Mouse (Mus musculus): ENCODE measurements around the gene Fkbp1b.
"Not testable (repeated sequence)": the region's sequence is repeated elsewhere in the genome, so short reads cannot be mapped to it uniquely, and the experiment has no call there.

The Fkbp1b gene

GRCm38 (mm10) chr12:4843741-4844140 lies 2.4 kb upstream of the Fkbp1b start:
- peak; percentile 57 for DNase-seq (ENCODE audit: low read depth, low spot score)

GRCm38 (mm10) chr12:4842890-4843597 lies 1.7 kb upstream of the Fkbp1b start, which contains the start of gene Wdcp:
TSS of gene Wdcp (plus strand) at chr12:4843303.
- DNase-seq (ENCODE audit: low read depth, low spot score): peak; percentile 96

GRCm38 (mm10) chr12:4842456-4842855 lies 1.1 kb upstream of the Fkbp1b start:
- no peak for DNase-seq (ENCODE audit: low read depth, low spot score)

GRCm38 (mm10) chr12:4840741-4841140 lies 650 bp downstream of the Fkbp1b start:
- DNase-seq (ENCODE audit: low read depth, low spot score): no peak

- DNase-seq (ENCODE audit: low read depth, low spot score): no peak
Measured at GRCm38 (mm10) chr12:4840010-4840409, 1.4 kb downstream of the Fkbp1b start.

GRCm38 (mm10) chr12:4836959-4837358 lies 4.4 kb downstream of the Fkbp1b start:
- no peak for DNase-seq (ENCODE audit: low read depth, low spot score)

- peak; percentile 36 for DNase-seq (ENCODE audit: low read depth, low spot score)
Measured at GRCm38 (mm10) chr12:4827256-4827655, 14.1 kb downstream of the Fkbp1b start.

GRCm38 (mm10) chr12:4817361-4818101 lies 23.9 kb downstream of the Fkbp1b start, which contains the start of gene Sf3b6:
TSS of gene Sf3b6 (plus strand) at chr12:4817544.
- peak; percentile 99 for DNase-seq (ENCODE audit: low read depth, low spot score)

GRCm38 (mm10) chr12:4816680-4817360 lies 24.6 kb downstream of the Fkbp1b start:
- no peak for DNase-seq (ENCODE audit: low read depth, low spot score)

- DNase-seq (ENCODE audit: low read depth, low spot score): no peak
Measured at GRCm38 (mm10) chr12:4813636-4814035, 27.8 kb downstream of the Fkbp1b start.

- DNase-seq (ENCODE audit: low read depth, low spot score): no peak
Measured at GRCm38 (mm10) chr12:4811705-4812104, 29.7 kb downstream of the Fkbp1b start.

- no peak for DNase-seq (ENCODE audit: low read depth, low spot score)
Measured at GRCm38 (mm10) chr12:4811036-4811435, 30.4 kb downstream of the Fkbp1b start.

GRCm38 (mm10) chr12:4797471-4797870 lies 43.9 kb downstream of the Fkbp1b start:
- not testable (repeated sequence) for DNase-seq (ENCODE audit: low read depth, low spot score)

- peak; percentile 26 for DNase-seq (ENCODE audit: low read depth, low spot score)
Measured at GRCm38 (mm10) chr12:4793718-4794117, 47.7 kb downstream of the Fkbp1b start.

- DNase-seq (ENCODE audit: low read depth, low spot score): not testable (repeated sequence)
Measured at GRCm38 (mm10) chr12:4788128-4788527, 53.3 kb downstream of the Fkbp1b start.

- no peak for DNase-seq (ENCODE audit: low read depth, low spot score)
Measured at GRCm38 (mm10) chr12:4784466-4784865, 56.9 kb downstream of the Fkbp1b start.

- no peak for DNase-seq (ENCODE audit: low read depth, low spot score)
Measured at GRCm38 (mm10) chr12:4783598-4783997, 57.8 kb downstream of the Fkbp1b start.

Data from ZHBTc4 (cell line).